Mouse (Mus musculus) large intestine, adult 2 months (tissue): ENCODE results near the gene March9. TPM values are rescaled to one million over a fixed set of nuclear protein-coding genes. Genes with fewer than 3 reads are reported as not detected.
"Not testable (repeated sequence)": the region's sequence is repeated elsewhere in the genome, so short reads cannot be mapped to it uniquely, and the experiment has no call there.

ENCODE experiments used
- DNase-seq: peaks from one replicate; pipeline ENCODE4 v3.0.0-alpha.2; 2012; ENCODE audit warnings: low read depth, low spot score
- WGBS: fragments of 180-500 bp; shearing (Covaris S2); methylation state at CpG from one replicate; pipeline ENCODE4 v1.1.7; 2018; 5-methylcytosine and 5-hydroxymethylcytosine counted together
- polyA plus RNA-seq: library from polyadenylated mRNA; depleted of rRNA; stranded (reverse); fragments of >200 nt; gene quantifications from 2 replicates; pipeline ENCODE4 v1.2.3, GENCODE M21; 2012

March9 gene
- polyA plus RNA-seq, 1 experiment, result 3.5 TPM

GRCm38 (mm10) chr10:127080901-127081780 lies 21.2 kb upstream of the March9 start:
- DNase-seq, result no peak
- 14% methylated on average over 48 of the region's 48 CpGs for WGBS

- no peak for DNase-seq
These were observed 19.8 kb upstream of the March9 start for GRCm38 (mm10) chr10:127079665-127080391.

GRCm38 (mm10) chr10:127078677-127079575 lies 18.9 kb upstream of the March9 start:
- WGBS, result 10% methylated on average over 38 of the region's 49 CpGs
- no peak for DNase-seq

More at GRCm38 (mm10) chr10:127079665-127080391, 19.8 kb upstream of the March9 start:
- 13% methylated on average over 70 of the region's 70 CpGs for WGBS

GRCm38 (mm10) chr10:127078001-127078676 lies 18.2 kb upstream of the March9 start:
- DNase-seq, result no peak
- WGBS, result 15% methylated on average over 12 of the region's 12 CpGs

GRCm38 (mm10) chr10:127077515-127077914 lies 17.5 kb upstream of the March9 start:
- no peak for DNase-seq
- WGBS, result 21% methylated on average over 10 of the region's 10 CpGs

- no peak for DNase-seq
- WGBS, result 41% methylated on average over 4 of the region's 4 CpGs
These were observed 16.1 kb upstream of the March9 start for GRCm38 (mm10) chr10:127076082-127076481.

GRCm38 (mm10) chr10:127075651-127076050 lies 15.7 kb upstream of the March9 start:
- no peak for DNase-seq
- 54% methylated on average over 8 of the region's 8 CpGs for WGBS

GRCm38 (mm10) chr10:127075080-127075479 lies 15.1 kb upstream of the March9 start, which contains the start of gene Agap2:
Agap2 (plus strand) TSS chr10:127075284.
- WGBS, result 58% methylated on average over 9 of the region's 9 CpGs

GRCm38 (mm10) chr10:127073981-127074380 lies 14.0 kb upstream of the March9 start:
- DNase-seq, result no peak

More at GRCm38 (mm10) chr10:127075080-127075479, 15.1 kb upstream of the March9 start, which contains the start of gene Agap2:
- no peak for DNase-seq

GRCm38 (mm10) chr10:127072969-127073368 lies 13.0 kb upstream of the March9 start:
- DNase-seq, result not testable (repeated sequence)
- 72% methylated on average over 2 of the region's 2 CpGs for WGBS

More at GRCm38 (mm10) chr10:127073981-127074380, 14.0 kb upstream of the March9 start:
- WGBS, result 91% methylated on average over 1 of the region's 1 CpGs

- 76% methylated on average over 4 of the region's 4 CpGs for WGBS
- not testable (repeated sequence) for DNase-seq
These were observed 12.3 kb upstream of the March9 start for GRCm38 (mm10) chr10:127072270-127072669.

GRCm38 (mm10) chr10:127071203-127071602 lies 11.2 kb upstream of the March9 start:
- WGBS, result 50% methylated on average over 9 of the region's 9 CpGs
- no peak for DNase-seq

- peak; percentile 99 for DNase-seq
- under 1% methylated on average over 36 of the region's 36 CpGs for WGBS
These were observed 10.5 kb upstream of the March9 start, which contains the start of gene Tspan31 for GRCm38 (mm10) chr10:127070190-127071121. Tspan31 (minus strand) TSS chr10:127070264.

- no peak for DNase-seq
- 2% methylated on average over 30 of the region's 30 CpGs for WGBS
These were observed 9.6 kb upstream of the March9 start for GRCm38 (mm10) chr10:127069281-127070189.

GRCm38 (mm10) chr10:127068360-127069038 lies 8.5 kb upstream of the March9 start:
- WGBS, result 57% methylated on average over 9 of the region's 9 CpGs
- DNase-seq, result no peak

GRCm38 (mm10) chr10:127066519-127067018 lies 6.6 kb upstream of the March9 start:
- 88% methylated on average over 14 of the region's 14 CpGs for WGBS
- DNase-seq, result no peak
